33 mouse cellular contexts compared by ENCODE assay signal in the genomic region with DNA sequence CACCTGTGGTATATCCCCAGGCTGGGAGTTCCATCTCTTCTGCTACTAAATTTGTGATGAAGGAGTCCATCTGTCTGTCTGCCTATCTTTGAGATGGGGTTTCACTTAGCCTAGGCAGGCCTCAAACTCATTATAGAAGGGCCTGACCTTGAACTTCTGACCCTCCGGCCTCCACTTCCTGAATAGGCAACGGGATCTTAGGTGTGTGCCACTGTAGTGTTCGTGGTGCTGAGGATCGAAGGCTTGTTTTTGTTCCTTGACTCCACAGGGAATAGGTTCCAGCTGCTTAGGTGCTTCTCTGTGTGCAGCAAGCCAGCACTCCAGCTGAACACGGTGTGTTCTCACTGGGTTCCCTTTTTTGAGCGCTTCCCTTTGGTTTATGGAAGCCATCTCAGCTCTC. TPM values are rescaled to one million over a fixed set of nuclear protein-coding genes. Genes with fewer than 3 reads are reported as not detected.
"Had no signal": no experiment of that assay in that cellular context is flagged by ENCODE, and none has a peak within 500 bp of the region (broad histone marks: within the 10 kb centered on the region; RNA-seq: fewer than 3 reads in every experiment).

No protein-coding gene starts in this region.

- H3K9ac ChIP-seq: heart, embryonic 13.5 days; heart, embryonic 15.5 days; hindbrain, embryonic 12.5 days; hindbrain, embryonic 14.5 days; intestine, embryonic 15.5 days; limb, embryonic 12.5 days; liver, embryonic 13.5 days; liver, embryonic 15.5 days; liver, postnatal 0 days had no signal

- H3K4me3 ChIP-seq: heart, adult 2 months; heart, embryonic 13.5 days; heart, embryonic 15.5 days; hindbrain, embryonic 10.5 days; hindbrain, embryonic 12.5 days; intestine, embryonic 15.5 days; layer of hippocampus, adult 2 months; limb, embryonic 10.5 days; limb, embryonic 12.5 days; liver, embryonic 13.5 days; liver, embryonic 15.5 days had no signal

- H3K27ac ChIP-seq: heart, adult 2 months; heart, embryonic 13.5 days; heart, embryonic 15.5 days; hindbrain, embryonic 10.5 days; hindbrain, embryonic 12.5 days; hindbrain, embryonic 14.5 days; intestine, embryonic 15.5 days; layer of hippocampus, adult 2 months; limb, embryonic 10.5 days; limb, embryonic 12.5 days; liver, embryonic 13.5 days; liver, embryonic 15.5 days had no signal

- H3K27me3 ChIP-seq: heart, embryonic 13.5 days; heart, embryonic 15.5 days; hindbrain, embryonic 12.5 days; intestine, embryonic 15.5 days; limb, embryonic 12.5 days; liver, embryonic 13.5 days; liver, embryonic 15.5 days had no signal

- H3K4me1 ChIP-seq: heart, embryonic 13.5 days; heart, embryonic 15.5 days; hindbrain, embryonic 10.5 days; hindbrain, embryonic 12.5 days; intestine, embryonic 15.5 days; limb, embryonic 10.5 days; limb, embryonic 12.5 days; liver, embryonic 13.5 days; liver, embryonic 15.5 days had no signal

- DNase-seq: gastrocnemius, postnatal 14 days; gastrocnemius, postnatal 36 days; heart, adult 11 months; heart, adult 2 months; heart, postnatal 14 days; heart, postnatal 36 days; kidney, adult 18-20 months; kidney, adult 8-10 months; kidney, postnatal 10 days; kidney, postnatal 25 days; kidney, postnatal 4 days; layer of hippocampus, adult 9-11 months; layer of hippocampus, postnatal 36 days; liver; liver, embryonic 13.5 days; liver, postnatal 0 days had no signal

- H3K9me3 ChIP-seq: heart, embryonic 15.5 days; hindbrain, embryonic 12.5 days; intestine, embryonic 15.5 days; limb, embryonic 10.5 days; liver, embryonic 13.5 days; liver, embryonic 15.5 days had no signal

- ATAC-seq: hindbrain, embryonic 16.5 days; inflammation-experienced regulatory T-cells, adult 6 months; intestine, embryonic 15.5 days; intestine, postnatal 0 days; liver, postnatal 0 days had no signal

- H3K36me3 ChIP-seq: heart, embryonic 13.5 days; heart, embryonic 15.5 days; hindbrain, embryonic 12.5 days; intestine, embryonic 15.5 days; limb, embryonic 10.5 days; limb, embryonic 12.5 days; liver, embryonic 13.5 days; liver, embryonic 15.5 days had no signal

- H3K4me2 ChIP-seq: heart, embryonic 11.5 days; heart, embryonic 13.5 days; heart, embryonic 15.5 days; hindbrain, embryonic 12.5 days; hindbrain, embryonic 14.5 days; intestine, embryonic 15.5 days; limb, embryonic 12.5 days; liver, embryonic 11.5 days; liver, embryonic 13.5 days; liver, embryonic 15.5 days had no signal

RNA-seq across cellular contexts. Expression of a gene that starts 36.3 kb away (rescaled TPM):
- total RNA-seq: heart, adult 2 months had no signal
- polyA plus RNA-seq: gonadal fat pad, adult 2 months; inflammation-experienced regulatory T-cells, adult 6 months; intestine, postnatal 0 days; kidney, embryonic 14.5 days; liver, embryonic 11.5 days; liver, embryonic 13.5 days; liver, postnatal 0 days had no signal
